Mouse (Mus musculus): ENCODE data around the gene Cdk17. TPM values are rescaled to one million over a fixed set of nuclear protein-coding genes. Genes with fewer than 3 reads are reported as not detected.

Gene Cdk17
- 44.4 TPM for polyA plus RNA-seq (2014; fragmentation: Illumina TruSeq; extraction: RNeasy Lipid Tissue Mini Kit (QIAGEN cat#74804); ENCODE audit: low read depth, low replicate concordance)

GRCm38 (mm10) chr10:93160807-93161510 is at the start of gene Cdk17:
Gene Cdk17, plus strand, starts transcription at chr10:93160875.

GRCm38 (mm10) chr10:93310721-93311411 is 150.2 kb downstream of the Cdk17 start, which contains the start of gene Elk3:
Gene Elk3, minus strand, starts transcription at chr10:93311135.

Other genes with a start within 250 kb of the Cdk17 start
- 1.4 TPM for gene Cfap54, start 79.3 kb upstream of the Cdk17 start, polyA plus RNA-seq (2014; fragmentation: Illumina TruSeq; extraction: RNeasy Lipid Tissue Mini Kit (QIAGEN cat#74804); ENCODE audit: low read depth, low replicate concordance)
- 36.2 TPM for gene Elk3, start 150.3 kb downstream of the Cdk17 start, polyA plus RNA-seq (2014; fragmentation: Illumina TruSeq; extraction: RNeasy Lipid Tissue Mini Kit (QIAGEN cat#74804); ENCODE audit: low read depth, low replicate concordance)

All from adrenal gland, adult 10 weeks (tissue).